Mouse (Mus musculus) hindbrain, embryonic 16.5 days (tissue): ENCODE data around the gene Arhgap42. TPM values are rescaled to one million over a fixed set of nuclear protein-coding genes. Genes with fewer than 3 reads are reported as not detected.

Experiments
- ATAC-seq: fragments of 200-750 bp; cut with Nextera tagmentation; 2 replicates; pipeline ENCODE4 v1.8.0; 2017; ENCODE audit warnings: moderate TSS enrichment, moderate library complexity
- H3K27ac ChIP-seq: fragments of 300-500 bp; sonication (generic); 2 replicates; pipeline ENCODE4 v1.5.1; 2014; ENCODE audit warnings: low read depth, mild to moderate bottlenecking, control low read depth, low read length, moderate library complexity
- H3K27me3 ChIP-seq: fragments of 300-500 bp; sonication (generic); replicated peaks from 2 replicates; pipeline ENCODE4 v1.6.1; 2014; ENCODE audit warnings: low read length; ENCODE audit not compliant: control insufficient read depth, insufficient read depth
- H3K36me3 ChIP-seq: fragments of 300-500 bp; sonication (generic); 2 replicates; pipeline ENCODE4 v1.6.1; 2014; ENCODE audit warnings: mild to moderate bottlenecking, low read length, moderate library complexity, mixed read lengths; ENCODE audit not compliant: control insufficient read depth, insufficient read depth
- H3K4me1 ChIP-seq: fragments of 300-500 bp; sonication (generic); 2 replicates; pipeline ENCODE4 v1.6.1; 2014; ENCODE audit warnings: low read depth, low read length; ENCODE audit not compliant: control insufficient read depth, insufficient read depth
- H3K4me2 ChIP-seq: fragments of 300-500 bp; sonication (generic); 2 replicates; pipeline ENCODE4 v1.6.1; 2014; ENCODE audit warnings: mild to moderate bottlenecking, low read length, control low read depth, moderate library complexity
- H3K4me3 ChIP-seq: fragments of 300-500 bp; sonication (generic); 2 replicates; pipeline ENCODE4 v1.5.1; 2014; ENCODE audit warnings: mild to moderate bottlenecking, low read length, control low read depth, moderate library complexity
- H3K9ac ChIP-seq: fragments of 300-500 bp; sonication (generic); 2 replicates; pipeline ENCODE4 v1.6.1; 2014; ENCODE audit warnings: low read depth, mild to moderate bottlenecking, control low read depth, low read length, moderate library complexity
- H3K9me3 ChIP-seq: fragments of 300-500 bp; sonication (generic); 2 replicates; pipeline ENCODE4 v1.6.1; 2014; ENCODE audit warnings: mild to moderate bottlenecking, low read length, moderate library complexity; ENCODE audit not compliant: control insufficient read depth
- WGBS: fragments of 180-500 bp; shearing (Covaris S2); extraction: QIAGEN DNeasy Blood & Tissue Kit; methylation state at CpG from one replicate; pipeline ENCODE4 v1.1.7; 2014; 5-methylcytosine and 5-hydroxymethylcytosine counted together
- polyA plus RNA-seq: library from polyadenylated mRNA; unstranded; fragments of >200 nt; fragmentation: Nextera tagmentation; extraction: Ambion mirVana; gene quantifications from 2 replicates; pipeline ENCODE4 v1.2.1, GENCODE M21; 2015

Arhgap42 gene
- polyA plus RNA-seq, 1 experiment from 2014 or later = 17.1 TPM

DNA sequence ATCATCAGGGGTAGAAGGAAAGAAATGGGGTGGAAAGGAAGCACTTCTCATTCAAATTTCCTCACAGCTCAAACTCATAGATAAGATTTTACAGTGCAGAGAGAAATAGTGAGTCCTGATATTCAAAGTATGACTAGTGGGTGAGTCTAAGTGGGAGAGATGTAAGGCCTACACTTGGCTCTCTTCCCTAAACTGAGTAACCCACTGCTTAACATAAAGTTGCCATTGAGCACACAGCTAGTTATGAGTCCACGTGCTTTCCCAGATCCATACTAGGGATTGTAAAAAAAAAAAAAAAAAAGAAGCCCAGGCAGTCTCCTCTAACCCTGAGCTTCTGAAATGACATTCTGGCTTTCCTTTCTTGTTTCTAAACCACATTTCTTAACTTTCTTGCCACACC is 96.8 kb downstream of the Arhgap42 start:
- no peak overlapping the region for H3K27ac ChIP-seq
- H3K27me3 ChIP-seq = no peaks in the 10 kb centered on the region
- ATAC-seq = no peak
- H3K4me2 ChIP-seq = no peak overlapping the region
- H3K4me3 ChIP-seq = no peak overlapping the region
- H3K4me1 ChIP-seq = no peaks in the 10 kb centered on the region
- no peak overlapping the region for H3K9ac ChIP-seq
- H3K9me3 ChIP-seq = no peaks in the 10 kb centered on the region
- H3K36me3 ChIP-seq = no peaks in the 10 kb centered on the region
- WGBS = 57% methylated on average over 1 of the region's 1 CpGs

DNA sequence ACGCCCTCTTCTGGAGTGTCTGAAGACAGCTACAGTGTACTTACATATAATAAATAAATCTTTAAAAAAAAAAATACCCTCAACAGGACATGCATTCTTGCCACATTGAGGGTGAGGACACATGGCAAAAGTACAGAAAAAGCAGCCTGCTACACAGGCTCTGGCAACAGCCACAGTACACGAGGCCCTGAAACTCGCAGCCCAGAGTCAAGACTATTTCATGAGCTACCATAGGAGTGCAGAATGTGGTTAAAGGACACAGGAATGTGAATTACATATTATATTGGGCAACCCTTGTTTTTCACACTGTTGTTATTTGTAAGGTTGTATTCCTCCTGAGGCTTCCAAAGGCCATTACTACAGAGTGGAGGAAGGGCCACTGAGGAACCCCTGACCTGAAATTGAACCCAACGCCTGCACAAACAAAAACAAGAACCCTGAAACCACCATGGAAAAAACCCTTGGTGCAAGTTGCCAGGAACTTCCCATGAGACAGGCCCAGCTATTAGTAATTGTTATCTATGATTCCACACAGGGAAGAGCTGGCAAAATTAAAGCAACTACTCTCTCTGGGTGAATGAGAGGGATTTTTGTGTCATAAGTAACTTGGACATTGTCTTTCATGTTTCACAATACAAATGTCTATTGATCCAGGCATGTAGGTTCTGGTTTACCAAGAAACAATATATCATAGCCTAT is 109.8 kb downstream of the Arhgap42 start:
- H3K4me1 ChIP-seq = no peaks in the 10 kb centered on the region
- no peak overlapping the region for H3K27ac ChIP-seq
- no peaks in the 10 kb centered on the region for H3K36me3 ChIP-seq
- no peak overlapping the region for H3K4me3 ChIP-seq
- no peak overlapping the region for H3K4me2 ChIP-seq
- no peaks in the 10 kb centered on the region for H3K27me3 ChIP-seq
- H3K9ac ChIP-seq = no peak overlapping the region
- 88% methylated on average over 4 of the region's 4 CpGs for WGBS
- no peak for ATAC-seq
- H3K9me3 ChIP-seq = no peaks in the 10 kb centered on the region

DNA sequence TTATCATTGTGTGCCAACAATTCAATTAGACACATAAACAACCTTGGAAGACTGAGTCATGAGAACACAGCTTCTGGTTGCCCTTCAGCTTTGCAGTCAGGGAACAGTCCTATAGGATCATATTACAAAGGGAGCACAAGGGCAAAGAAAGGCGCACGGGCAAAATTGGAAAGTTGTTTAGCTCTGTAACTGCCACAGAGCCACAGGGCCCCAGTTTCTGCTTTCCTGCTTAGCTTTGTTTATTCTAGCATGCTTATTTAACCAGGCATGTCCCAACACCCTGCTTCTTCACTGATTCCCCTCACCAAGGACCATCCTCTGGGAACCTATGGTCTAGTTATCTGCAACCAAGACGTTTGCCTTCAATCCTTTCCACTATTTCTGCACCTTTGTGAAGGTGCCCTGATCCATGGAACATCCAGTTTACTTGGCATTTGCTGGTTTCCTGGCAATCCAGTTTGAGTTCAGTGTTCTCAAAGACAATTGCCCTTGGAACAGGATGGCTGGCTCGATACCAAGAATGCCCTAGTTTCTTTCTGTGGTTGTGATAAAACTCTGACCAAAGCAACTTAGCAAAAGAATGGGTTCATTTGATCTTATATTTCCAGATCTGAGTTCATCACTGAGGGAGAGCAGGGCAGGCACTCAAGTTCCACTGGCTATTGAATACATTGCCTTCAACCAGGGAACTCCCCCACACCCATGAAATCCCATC is 111.7 kb downstream of the Arhgap42 start:
- Histone ChIP-seq H3K4me2 (no peak overlapping the region), H3K36me3 (no peaks in the 10 kb centered on the region)
- WGBS = 51% methylated on average over 4 of the region's 4 CpGs

DNA sequence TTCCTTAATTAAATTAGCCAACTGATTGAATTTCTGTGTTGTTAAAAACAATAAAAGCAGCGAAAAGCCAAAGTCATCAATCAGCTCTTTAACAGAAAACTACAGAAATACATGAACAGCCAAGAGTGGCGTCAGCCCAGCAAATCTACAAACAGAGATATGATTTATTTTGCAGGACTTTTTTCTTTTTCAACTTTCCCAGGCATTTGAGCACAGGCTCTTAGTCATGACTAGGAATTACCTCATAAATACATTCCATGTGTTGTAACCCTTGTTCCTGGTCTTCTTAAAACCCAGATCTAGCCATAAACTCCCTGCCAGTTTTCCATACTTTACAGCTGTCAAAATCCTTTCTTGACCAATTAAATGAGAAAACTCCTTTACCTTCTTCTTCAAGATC is 114.7 kb downstream of the Arhgap42 start:
- no peak overlapping the region for H3K4me2 ChIP-seq
- no peaks in the 10 kb centered on the region for H3K4me1 ChIP-seq
- no peak overlapping the region for H3K27ac ChIP-seq
- H3K4me3 ChIP-seq = no peak overlapping the region
- ATAC-seq = no peak
- no peaks in the 10 kb centered on the region for H3K27me3 ChIP-seq
- H3K9me3 ChIP-seq = no peaks in the 10 kb centered on the region
- WGBS = 87% methylated on average over 2 of the region's 2 CpGs
- H3K36me3 ChIP-seq = no peaks in the 10 kb centered on the region
- H3K9ac ChIP-seq = no peak overlapping the region

More for the DNA sequence above, 111.7 kb downstream of the Arhgap42 start:
- Histone ChIP-seq H3K9me3 (no peaks in the 10 kb centered on the region), H3K9ac (no peak overlapping the region), H3K27me3 (no peaks in the 10 kb centered on the region), H3K27ac (no peak overlapping the region), H3K4me1 (no peaks in the 10 kb centered on the region), H3K4me3 (no peak overlapping the region)
- no peak for ATAC-seq

DNA sequence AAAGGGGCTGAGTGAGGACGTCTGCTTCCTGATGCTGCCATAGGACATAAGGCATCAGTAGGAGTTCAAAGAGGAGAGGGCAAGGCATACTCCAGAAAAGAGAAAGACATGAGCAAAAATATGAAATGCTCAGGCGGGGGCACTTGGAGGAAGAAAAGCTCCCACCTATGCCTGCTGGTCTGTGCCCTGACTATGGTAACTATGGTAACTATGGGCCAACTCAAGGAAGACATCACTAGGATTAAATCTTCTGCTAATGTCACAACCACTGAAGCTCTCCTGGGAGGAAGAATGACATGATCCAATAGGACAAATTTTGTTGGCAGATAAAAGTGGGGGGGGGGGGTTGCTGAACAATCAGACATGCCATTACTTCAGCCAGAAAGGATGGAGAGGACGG is 124.6 kb downstream of the Arhgap42 start:
- Histone ChIP-seq H3K9me3 (no peaks in the 10 kb centered on the region), H3K9ac (no peak overlapping the region), H3K4me3 (no peak overlapping the region), H3K36me3 (no peaks in the 10 kb centered on the region), H3K4me1 (no peaks in the 10 kb centered on the region), H3K27ac (no peak overlapping the region), H3K27me3 (no peaks in the 10 kb centered on the region), H3K4me2 (no peak overlapping the region)
- WGBS = 68% methylated on average over 3 of the region's 3 CpGs
- ATAC-seq = no peak

DNA sequence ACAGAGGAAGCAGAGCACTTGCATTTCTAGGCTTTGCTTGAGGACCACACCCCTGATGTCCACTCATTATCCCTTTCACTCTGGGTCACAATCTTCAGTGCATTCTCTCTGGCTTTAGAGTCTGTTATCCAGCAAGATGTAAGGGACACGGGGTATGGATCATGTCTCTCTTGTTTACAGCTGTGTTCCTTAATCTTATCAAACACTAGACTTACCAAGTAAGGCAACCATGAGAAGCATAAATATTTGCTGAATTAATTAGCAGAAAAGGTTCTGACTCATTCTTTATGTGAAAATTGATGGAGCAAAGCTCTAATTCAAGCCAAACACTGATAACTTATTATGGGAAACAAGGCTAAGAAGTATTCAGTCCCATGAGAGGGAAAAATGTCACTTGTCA is 125.1 kb downstream of the Arhgap42 start:
- no peak for ATAC-seq
- Histone ChIP-seq H3K4me1 (no peaks in the 10 kb centered on the region), H3K4me3 (no peak overlapping the region), H3K9ac (no peak overlapping the region), H3K9me3 (no peaks in the 10 kb centered on the region), H3K4me2 (no peak overlapping the region), H3K36me3 (no peaks in the 10 kb centered on the region), H3K27ac (no peak overlapping the region), H3K27me3 (no peaks in the 10 kb centered on the region)
- 89% methylated on average over 1 of the region's 1 CpGs for WGBS

DNA sequence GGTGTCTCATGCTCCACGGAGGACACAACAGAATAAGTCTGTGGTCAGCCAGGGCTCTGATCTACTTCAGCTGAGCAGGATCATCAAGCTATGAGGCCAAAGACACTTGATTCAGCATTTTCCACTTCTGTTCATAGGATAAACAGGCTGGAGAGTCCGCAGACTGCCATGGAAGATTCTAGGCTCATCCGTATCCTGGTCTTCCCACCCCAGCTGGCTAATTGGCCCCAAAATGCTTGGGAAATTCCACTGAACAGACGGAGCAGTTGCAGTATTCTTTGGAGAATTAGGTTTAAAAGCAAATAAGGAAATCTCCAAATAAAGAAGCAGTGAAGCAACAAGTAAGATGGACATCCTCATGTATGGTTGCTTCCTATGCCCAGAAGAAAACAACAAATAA is 126.0 kb downstream of the Arhgap42 start:
- Histone ChIP-seq H3K4me3 (no peak overlapping the region), H3K36me3 (no peaks in the 10 kb centered on the region), H3K4me1 (no peaks in the 10 kb centered on the region), H3K27ac (no peak overlapping the region), H3K4me2 (no peak overlapping the region), H3K27me3 (no peaks in the 10 kb centered on the region), H3K9me3 (no peaks in the 10 kb centered on the region), H3K9ac (no peak overlapping the region)
- 85% methylated on average over 4 of the region's 4 CpGs for WGBS
- ATAC-seq = no peak

DNA sequence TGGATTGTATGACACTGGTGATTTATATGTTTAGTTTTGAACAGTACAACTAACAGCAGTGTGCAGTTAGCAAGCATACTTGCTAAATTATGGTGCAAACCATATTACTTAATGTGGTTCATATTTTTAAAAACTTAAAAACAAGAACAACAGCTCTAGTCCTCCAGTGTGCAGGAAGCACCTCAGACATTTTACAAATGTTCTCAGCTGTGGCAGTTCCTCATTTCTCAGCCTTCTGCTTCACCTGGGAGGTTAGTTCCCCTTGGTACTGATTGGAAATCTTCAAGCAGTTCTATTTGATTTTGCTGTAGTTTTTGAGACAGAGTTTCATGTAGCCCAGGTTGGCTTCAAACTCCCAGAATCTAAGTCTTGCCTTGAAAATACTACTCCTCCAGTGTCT is 131.2 kb downstream of the Arhgap42 start:
- ATAC-seq = no peak
- Histone ChIP-seq H3K36me3 (no peaks in the 10 kb centered on the region), H3K9ac (no peak overlapping the region), H3K4me2 (no peak overlapping the region), H3K27me3 (no peaks in the 10 kb centered on the region), H3K4me3 (no peak overlapping the region), H3K4me1 (no peaks in the 10 kb centered on the region), H3K27ac (no peak overlapping the region), H3K9me3 (no peaks in the 10 kb centered on the region)

DNA sequence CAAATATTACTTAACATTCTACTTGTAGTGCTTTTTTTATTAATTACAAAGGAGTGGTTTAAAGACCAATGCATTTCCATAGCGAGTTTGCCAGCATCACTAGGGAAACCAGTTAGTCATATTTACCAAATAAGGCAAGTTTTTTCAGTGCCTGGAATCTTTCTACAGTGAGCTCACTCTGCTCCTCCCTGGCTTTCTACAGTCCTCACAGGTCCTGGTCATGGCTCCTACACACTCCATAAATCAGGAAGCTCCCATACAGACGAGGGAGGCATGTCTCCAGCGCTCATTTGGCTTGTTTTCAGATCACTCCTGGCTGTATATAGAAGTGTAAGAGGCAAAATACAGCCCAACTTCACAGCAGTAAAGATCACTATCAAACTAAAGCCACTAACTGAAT is 134.1 kb downstream of the Arhgap42 start:
- WGBS = 71% methylated on average over 3 of the region's 3 CpGs
- Histone ChIP-seq H3K4me3 (no peak overlapping the region), H3K4me1 (no peaks in the 10 kb centered on the region), H3K9ac (no peak overlapping the region), H3K4me2 (no peak overlapping the region), H3K36me3 (no peaks in the 10 kb centered on the region), H3K27ac (no peak overlapping the region), H3K9me3 (no peaks in the 10 kb centered on the region), H3K27me3 (no peaks in the 10 kb centered on the region)
- ATAC-seq = no peak
